Mouse (Mus musculus): ENCODE data around the gene Sytl2. TPM values are rescaled to one million over a fixed set of nuclear protein-coding genes. Genes with fewer than 3 reads are reported as not detected.

Gene Sytl2
- total RNA-seq, 1 experiment from 2014 or later, result 5.5 TPM

DNA sequence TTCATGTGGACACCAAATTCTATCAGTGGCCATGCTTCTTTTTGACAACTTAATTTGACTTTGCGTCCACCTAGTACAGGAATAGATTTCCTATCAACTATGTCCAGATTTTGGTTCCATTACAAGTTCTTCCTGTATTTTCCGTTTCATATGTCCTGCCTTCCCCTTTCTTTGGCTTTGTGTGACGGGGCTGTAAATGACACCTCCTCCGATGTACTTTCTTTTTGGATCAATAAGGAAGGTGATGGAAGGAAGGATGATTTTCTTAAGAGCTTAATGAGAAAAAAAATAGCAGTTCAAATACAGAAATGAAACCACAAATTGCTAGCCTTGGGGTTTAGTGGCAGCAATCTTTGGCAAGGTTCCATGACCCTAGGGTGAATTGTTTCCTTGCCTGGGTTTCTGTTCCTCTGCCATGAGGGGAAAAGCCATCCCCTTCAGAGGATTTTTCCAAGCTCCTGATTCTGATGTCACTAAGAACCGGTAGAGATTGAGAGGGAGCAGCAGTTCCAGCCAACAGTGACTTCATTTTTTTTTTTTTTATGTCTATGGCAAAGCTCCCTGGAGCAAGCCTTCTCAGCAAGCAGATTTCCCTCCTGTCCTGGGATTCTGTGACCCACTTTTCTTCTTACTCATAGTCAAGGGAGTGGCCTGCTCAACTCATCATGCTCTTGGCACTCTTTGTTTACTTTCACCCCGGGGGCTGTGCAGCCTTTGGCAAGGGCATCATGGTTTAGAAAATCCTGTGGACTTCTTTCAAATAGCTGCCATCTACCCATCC lies 68.2 kb downstream of the Sytl2 start:
- peak; percentile 61 for DNase-seq

DNA sequence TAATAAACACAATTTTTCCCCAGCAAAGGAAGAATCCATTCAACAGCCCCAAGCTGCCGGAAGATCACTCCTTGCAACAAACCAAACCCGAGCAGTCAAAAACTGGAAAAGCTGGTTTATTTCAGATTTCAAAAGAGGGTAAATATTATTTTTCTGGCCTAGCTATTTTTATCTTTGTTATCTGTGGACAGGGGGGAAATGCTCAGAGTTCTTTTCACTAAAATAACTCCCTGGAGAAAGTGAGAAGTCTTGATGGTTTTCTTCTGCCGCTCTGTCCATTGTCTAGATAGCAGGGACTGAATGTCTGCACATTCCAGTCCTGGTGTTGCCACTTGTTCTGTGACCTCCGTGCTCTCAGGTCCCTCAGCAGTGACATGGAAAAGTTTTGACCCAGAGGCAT lies 70.8 kb downstream of the Sytl2 start:
- no peak for DNase-seq

DNA sequence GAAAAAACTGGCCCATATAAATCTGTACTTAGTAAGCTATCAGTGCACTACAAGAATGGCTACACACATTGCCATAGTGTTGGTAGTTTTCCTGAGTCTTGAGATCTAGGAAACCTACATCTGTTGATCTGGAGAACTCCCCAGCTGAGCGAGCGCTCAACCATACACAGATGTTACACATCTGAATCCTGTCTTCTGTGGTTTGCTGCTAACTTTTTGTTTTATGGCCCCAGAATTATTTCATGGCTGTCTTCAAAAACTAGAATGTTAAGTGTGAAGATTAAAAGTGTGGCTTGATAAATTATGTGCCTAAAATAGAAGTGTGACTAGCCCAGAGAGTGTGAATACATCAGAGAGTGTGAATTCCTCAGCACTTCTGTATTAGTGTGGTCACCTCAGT lies 82.4 kb downstream of the Sytl2 start:
- DNase-seq, result no peak

DNA sequence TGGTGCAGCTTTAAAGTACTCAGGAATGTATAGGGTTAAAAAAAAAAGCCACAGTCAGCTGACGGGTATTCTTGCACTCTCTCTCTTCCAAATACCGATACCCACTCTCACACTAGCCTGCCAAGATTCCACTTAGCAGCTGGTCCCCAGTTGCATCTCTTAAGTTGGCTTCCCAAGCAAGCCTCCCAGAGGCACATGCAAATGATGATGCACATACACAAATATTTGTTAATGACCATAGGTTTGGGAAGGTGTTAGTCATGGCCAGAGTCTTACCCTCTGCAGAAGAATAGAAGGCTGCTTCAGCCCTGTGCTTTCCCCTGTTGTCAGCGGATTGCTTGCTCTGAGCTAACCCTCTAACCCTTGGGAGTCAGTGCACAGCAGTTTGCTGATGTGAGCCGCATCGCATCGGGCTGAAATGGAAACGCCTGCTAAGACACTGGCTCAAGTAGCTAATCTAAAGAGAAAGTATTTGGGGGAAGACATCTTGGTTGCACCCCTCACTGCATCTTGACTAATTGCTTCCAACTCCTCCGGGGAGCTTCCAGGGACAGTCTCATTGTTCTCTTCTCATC lies 84.9 kb downstream of the Sytl2 start:
- DNase-seq, result no peak

DNA sequence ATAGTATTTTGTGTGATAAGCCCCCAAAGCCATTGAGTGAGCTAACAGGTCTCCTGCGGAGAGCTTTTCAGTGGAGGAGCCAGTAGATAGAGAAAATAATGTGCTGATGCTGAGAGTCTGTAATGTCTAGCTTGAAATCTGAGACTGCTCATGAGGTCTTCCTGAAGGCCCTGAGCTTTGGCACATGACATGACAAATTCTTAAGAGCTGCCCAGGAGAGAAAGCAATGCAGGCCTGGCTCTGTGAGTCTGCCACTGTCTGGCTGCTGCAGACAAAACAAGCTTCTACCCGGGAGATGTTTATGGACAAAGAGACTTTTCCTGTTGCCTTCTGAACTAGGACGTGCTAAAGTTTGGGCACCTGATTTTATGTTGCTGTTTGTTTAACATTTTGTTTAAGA lies 87.7 kb downstream of the Sytl2 start:
- DNase-seq, result no peak

DNA sequence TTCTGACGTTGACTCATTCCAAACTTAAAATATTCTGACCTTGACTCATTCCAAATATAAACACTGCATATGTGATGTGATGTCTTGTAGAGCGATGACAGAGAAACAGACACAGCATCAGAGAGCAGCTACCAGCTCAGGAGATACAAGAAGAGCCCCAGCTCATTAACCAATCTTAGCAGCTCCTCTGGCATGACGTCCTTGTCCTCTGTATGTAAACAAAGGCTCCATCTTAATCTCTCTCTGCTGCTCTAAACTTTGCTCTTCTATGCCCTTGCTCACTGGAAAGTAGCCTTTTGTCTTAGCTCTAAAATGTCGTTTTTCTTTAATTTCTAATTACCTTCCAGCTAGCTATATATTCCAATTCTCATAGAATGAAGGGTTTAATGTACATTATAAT lies 93.0 kb downstream of the Sytl2 start:
- DNase-seq, result no peak

DNA sequence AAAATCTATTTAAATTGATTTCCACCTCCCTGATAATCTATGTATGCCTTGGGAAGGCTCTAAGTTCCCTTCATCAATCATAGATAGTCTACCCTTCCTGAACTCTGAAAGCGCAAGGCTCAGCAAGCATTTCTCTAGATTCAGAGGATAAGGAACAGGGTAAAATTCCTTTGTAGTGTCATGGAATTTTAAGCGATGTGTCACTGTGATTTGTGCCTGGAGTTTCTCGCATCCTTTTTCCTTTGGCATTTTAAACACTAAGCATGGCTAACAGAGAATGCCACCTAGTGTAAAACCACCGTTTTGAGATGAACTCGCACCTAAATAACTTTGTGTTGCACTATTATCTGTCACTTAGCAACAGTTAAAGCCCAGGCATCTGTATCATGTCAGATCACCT lies 93.9 kb downstream of the Sytl2 start:
- no peak for DNase-seq

DNA sequence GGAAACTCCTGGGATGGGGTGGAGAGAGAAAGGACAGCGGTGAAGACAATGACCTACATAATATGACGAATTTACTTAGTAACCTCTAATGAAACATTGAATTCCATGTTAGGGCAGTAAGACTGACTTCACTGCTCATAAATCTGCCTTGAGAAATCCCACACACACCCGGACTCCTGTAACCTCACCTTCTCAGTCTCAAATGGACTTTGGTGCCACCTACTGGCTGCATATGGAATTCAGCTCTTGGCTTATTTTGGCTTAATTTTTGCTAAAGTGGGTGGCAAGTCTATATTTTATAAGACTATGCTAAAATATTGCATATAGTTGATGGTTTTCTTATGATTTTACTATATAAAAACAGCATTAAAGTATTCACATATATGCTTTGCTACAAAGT lies 107.9 kb downstream of the Sytl2 start:
- DNase-seq, result peak; percentile 81

DNA sequence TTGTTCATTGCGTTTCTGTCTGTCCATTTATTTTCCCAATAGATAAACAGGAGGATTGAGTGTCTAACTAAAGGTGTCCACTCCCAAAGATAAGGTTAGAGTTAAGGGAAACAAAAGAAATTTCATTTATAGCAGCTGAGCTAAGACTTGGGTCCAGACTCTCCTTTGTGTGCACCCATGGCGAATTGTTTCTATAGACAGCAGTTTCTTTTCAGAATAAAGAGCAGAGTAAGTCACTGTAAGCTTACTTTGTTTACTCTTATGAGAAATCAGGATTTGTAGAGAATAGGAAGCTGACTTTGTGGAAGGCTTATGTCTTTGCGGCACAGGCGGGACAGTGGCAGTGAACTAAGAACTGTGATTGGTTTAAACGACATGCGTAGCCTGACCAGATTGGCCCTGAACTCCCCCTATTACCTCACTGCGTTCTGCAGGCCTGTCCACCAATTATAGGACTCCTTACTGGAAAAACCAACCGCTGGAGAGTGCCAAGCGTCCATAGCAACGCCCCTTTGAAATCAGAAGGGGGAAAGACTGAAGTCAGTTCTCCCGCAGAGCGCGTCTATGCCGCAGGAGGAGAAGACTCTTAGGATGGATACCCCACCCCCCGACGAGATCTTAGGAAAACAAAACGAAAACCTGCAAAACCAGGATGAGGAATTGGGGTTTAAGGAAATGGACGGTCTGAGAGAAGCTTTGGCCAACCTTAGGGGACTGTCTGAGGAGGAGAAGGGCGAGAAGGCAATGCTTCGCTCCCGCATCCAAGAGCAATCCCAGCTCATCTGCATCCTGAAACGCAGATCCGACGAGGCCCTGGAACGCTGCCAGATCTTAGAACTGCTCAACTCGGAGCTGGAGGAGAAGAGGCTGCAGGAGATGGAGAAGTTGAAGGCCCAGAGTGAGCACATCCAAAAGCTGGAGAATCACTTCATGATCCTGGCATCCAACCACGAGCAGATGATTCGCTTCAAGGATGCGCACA lies 124.3 kb downstream of the Sytl2 start, which contains the start of gene Ccdc89:
Ccdc89 (plus strand) TSS at position 558 of the 982 bp plus-strand sequence.
- peak; percentile 88 for DNase-seq

DNA sequence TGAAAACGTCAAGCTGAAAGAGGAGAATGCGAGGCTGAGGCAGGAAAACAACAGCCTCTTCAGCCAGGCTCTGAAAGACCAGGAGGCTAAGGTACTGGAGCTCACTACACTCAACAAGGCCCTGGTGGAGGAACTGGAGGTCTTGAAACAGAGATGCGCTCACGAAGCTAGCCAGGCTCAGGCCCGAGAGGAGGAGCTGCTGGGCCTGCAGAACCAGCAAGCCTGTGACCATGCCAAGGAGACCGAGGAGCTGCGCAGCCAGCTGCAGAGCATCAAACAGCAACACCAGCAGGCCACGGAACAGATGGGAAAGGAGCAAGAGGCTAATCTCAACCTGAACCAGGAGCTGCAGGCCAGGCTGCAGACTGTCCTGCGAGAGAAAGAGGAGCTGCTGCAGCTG lies 125.0 kb downstream of the Sytl2 start:
- DNase-seq, result peak; percentile 11

DNA sequence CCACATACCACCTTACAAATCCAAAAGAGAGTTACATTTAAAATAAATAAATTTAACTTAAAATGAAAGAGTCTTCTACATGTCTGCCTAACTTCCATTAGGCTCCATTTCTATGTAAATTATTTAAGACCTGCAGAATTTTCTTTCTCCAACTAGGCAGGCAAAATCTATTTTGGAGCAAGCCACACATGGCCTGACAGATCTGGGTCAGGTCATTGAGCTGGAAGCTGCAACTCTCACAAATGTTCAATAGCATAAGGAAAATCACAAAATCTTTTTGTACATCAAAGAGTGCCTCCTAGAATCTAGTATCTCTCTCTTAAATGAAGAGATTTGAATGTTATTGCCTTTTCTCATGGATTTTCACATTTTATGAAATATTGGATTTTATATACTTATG lies 130.2 kb downstream of the Sytl2 start:
- no peak for DNase-seq

DNA sequence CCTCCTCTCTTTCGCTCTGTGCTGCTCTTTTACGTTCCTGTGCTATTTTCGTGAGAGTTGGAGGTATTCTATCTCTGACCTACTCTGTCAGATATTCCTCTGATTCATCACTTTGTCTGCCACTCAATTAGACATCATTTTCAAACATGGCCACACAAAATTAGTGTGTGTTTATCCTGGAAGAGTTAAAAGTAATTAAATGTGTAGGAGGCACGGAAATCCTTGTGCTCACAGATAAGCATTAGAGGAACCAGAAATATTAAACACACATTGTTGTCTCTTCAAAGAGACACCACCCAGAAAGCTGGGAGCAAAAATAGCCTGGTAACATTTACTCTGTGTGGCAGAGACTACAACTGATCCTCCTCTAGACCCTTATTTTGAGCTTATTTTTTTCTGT lies 138.0 kb downstream of the Sytl2 start:
- no peak for DNase-seq

DNA sequence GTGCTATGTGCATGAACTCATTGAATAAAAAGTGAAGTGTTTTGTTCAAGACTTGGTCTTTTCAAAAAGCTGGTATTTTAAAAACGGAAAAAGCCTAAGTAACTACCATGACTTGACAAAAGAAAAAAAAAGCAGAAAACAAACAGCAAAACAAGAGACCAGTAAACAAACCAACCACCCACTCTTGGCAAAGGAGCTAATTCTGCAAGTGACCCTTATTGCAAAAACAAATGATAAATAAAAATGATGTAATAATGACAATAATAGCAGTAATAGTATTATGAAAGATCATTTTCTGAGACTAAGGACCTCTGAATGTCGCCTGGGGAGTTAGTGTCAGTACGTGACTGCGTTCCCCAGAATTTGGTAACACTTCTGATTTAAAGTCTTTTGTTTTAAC lies 140.0 kb downstream of the Sytl2 start:
- no peak for DNase-seq

DNA sequence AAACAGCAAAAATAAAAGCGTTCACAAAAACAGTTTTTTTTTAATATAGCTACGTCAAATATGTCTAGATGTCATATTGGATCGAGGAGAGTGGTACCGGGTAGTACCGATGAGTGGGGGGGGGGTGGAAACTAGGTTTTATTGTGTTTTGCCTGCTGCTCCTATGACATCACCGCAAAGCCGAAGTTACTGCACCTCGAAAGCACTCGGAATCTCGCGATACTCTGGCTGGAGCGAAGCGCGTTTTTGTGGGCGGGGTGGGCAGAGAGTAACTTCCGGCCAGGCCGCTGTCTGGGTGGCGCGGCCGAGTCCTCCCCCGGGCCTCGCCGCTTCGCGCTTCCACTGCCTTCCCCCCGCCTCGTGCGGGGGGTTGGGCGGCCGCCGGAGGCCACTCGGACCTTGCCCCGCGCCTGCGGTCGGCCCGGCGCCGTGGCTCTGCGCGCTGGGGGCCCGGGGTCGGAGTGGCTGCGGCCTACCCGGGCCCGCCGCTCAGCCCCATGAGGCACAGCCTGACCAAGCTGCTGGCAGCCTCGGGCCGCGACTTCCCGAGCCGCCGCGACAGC lies 140.5 kb downstream of the Sytl2 start, which contains the start of gene Crebzf:
Crebzf (plus strand) TSS at position 212 of the 563 bp plus-strand sequence.
- DNase-seq, result peak; percentile 98

DNA sequence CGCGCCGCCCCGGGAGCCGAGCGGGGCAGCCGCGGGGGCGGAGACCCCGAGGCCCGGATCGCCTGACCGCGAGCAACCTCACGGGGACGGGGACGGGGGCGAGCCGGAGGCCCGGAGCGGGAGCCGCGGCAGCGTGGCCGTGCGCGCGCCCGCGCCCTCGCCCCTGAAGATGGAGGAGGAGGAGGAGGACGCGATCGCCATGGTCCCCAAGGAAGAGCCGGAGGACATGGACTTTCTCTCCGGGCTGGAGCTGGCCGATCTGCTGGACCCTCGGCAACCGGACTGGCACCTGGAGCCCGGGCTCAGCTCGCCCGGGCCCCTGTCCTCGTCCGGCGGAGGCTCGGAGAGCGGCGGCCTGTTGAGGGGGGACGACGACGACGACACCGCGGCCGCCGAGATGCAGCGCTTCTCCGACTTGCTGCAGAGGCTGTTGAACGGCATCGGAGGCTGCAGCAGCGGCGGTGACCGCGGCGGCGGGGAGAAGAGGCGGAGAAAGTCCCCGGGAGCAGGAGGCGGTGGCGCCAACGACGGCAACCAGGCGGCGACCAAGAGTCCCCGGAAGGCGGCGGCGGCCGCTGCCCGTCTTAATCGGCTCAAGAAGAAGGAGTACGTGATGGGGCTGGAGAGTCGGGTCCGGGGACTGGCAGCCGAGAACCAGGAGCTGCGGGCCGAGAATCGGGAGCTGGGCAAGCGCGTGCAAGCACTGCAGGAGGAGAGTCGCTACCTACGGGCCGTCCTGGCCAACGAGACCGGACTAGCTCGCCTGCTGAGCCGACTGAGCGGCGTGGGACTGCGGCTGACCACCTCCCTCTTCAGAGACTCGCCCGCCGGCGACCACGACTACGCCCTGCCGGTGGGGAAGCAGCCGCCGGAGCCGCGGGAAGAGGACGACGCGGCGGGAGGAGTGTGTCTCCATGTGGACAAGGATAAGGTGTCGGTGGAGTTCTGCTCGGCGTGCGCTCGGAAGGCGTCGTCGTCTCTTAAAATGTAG lies 141.3 kb downstream of the Sytl2 start:
- peak; percentile 87 for DNase-seq

DNA sequence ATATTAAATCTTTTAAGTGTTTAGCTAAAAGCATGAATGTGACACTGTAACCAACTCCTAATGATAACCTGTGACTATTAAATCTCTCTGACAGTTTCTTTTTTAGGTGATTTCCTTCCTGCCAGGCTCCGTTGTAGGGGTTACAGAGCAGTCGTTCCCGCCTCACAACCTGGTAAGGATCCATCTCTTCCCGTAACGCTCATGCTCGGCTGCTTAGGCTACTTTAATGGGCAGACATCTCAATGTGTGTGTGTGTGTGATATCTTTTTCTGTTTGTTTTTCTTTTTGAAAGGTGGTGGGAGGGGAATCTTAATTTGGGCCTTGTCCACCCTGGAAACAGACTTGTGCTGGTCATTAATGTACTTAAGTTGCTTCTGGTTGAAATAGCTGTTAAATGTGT lies 142.2 kb downstream of the Sytl2 start:
- DNase-seq, result no peak

DNA sequence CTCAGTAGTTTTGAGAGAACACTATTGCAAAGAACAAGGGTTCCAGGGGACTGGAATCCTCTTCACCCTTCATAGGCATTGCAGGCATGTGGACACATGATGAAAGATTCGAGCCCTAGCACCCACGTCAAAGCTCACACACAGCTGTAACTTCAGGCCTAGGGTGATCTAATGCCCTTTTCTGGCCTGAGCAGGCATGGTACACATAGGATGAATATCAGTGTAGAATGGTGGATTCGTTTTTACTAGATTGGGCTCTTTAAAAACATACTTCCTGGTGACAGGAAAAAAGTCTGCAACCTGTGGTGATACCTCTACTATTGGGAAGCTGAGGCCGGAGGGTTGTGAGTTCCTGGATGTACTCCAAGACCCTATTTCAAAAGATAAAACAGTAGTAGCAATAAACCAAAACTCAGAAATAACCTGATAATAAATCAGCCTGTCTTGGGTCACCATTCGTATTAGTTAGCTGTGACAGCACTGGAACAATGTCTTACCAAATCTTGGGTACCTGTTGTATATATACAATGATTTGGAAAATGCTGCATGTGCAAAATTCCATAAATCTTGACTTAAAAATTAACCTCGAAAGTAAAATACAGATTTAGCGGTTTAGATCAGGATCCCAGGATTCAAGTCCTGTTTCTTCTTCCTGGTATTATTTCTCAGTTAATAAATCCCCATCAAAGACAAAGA lies 154.2 kb downstream of the Sytl2 start:
- no peak for DNase-seq

DNA sequence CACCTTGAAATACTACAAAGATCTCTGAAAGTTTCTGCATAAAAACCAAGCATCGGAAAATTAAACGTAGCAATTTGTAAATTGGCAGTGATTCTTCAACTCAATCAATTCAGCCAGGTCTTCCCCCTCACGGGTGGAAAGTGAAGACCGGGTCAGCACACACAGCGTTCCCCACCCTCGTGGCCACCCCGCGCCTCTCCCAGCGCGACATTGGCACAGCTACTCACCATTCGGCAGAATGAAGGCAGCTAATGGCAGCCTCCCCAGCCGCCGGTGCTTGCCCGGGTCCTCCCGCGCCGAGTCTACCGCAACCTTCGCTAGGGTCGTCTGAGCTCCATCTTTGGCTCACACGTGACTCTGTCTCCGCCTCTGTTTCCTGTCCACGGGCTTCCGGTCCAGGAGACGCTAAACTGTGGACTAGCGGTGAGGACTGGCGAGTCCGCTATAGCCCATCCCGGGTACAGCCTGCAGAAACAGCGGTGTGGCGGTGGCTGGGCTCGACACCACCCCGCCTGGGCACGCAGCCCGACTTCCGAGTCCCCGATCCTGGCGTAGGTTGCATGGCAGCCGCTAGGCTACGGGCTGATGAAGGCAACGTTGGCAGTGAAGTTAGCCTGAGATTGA lies 154.9 kb downstream of the Sytl2 start, which contains the start of gene Tmem126a:
Tmem126a (minus strand) TSS at position 385 of the 624 bp plus-strand sequence.
- DNase-seq, result peak; percentile 92

DNA sequence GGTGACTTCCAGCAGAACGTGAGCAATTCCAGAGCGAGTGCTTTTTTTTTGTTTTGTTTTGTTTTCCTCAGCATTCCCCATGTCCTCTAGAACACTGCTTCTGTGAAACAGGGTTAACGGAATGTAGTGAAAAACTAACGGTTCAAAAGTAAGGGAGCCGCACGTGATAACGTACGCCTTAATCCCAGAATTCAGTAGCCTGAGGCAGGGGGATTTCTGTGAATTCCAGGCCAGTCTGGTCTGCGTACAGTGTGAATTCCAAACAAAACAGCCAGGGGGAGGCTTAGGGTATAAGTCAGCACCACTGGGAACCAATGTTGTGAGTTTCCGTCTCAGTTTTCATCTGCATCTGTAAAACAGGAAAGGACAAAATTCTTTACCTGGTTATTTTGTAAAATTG lies 155.5 kb downstream of the Sytl2 start:
- peak; percentile 38 for DNase-seq
